Mouse (Mus musculus): ENCODE results near the gene Prcd.
"Not testable (repeated sequence)": the region's sequence is repeated elsewhere in the genome, so short reads cannot be mapped to it uniquely, and the experiment has no call there.

Prcd gene

GRCm38 (mm10) chr11:116653234-116653633 is at the start of gene Prcd:
Gene Prcd, plus strand, starts transcription at chr11:116653534.
- no peak for DNase-seq (ENCODE audit: low spot score in 2 of 2)

GRCm38 (mm10) chr11:116604097-116604496 is 49.2 kb upstream of the Prcd start:
- DNase-seq (ENCODE audit: low spot score in 2 of 2): no peak

- no peak for DNase-seq (ENCODE audit: low spot score in 2 of 2)
These were observed 45.6 kb upstream of the Prcd start for GRCm38 (mm10) chr11:116607717-116608116.

- no peak for DNase-seq (ENCODE audit: low spot score in 2 of 2)
These were observed 43.2 kb upstream of the Prcd start for GRCm38 (mm10) chr11:116609965-116610630.

- not testable (repeated sequence) for DNase-seq (ENCODE audit: low spot score in 2 of 2)
These were observed 42.2 kb upstream of the Prcd start for GRCm38 (mm10) chr11:116611168-116611567.

- DNase-seq (ENCODE audit: low spot score in 2 of 2): no peak
These were observed 41.5 kb upstream of the Prcd start for GRCm38 (mm10) chr11:116611883-116612282.

- DNase-seq (ENCODE audit: low spot score in 2 of 2): no peak
These were observed 40.8 kb upstream of the Prcd start for GRCm38 (mm10) chr11:116612554-116612953.

GRCm38 (mm10) chr11:116613234-116613633 is 40.1 kb upstream of the Prcd start:
- DNase-seq (ENCODE audit: low spot score in 2 of 2): no peak

- no peak for DNase-seq (ENCODE audit: low spot score in 2 of 2)
These were observed 37.4 kb upstream of the Prcd start for GRCm38 (mm10) chr11:116615735-116616437.

- DNase-seq (ENCODE audit: low spot score in 2 of 2): no peak
These were observed 36.8 kb upstream of the Prcd start for GRCm38 (mm10) chr11:116616438-116617118.

GRCm38 (mm10) chr11:116617641-116618040 is 35.7 kb upstream of the Prcd start:
- no peak for DNase-seq (ENCODE audit: low spot score in 2 of 2)

- DNase-seq (ENCODE audit: low spot score in 2 of 2): no peak
These were observed 34.7 kb upstream of the Prcd start for GRCm38 (mm10) chr11:116618666-116619065.

GRCm38 (mm10) chr11:116619156-116619555 is 34.2 kb upstream of the Prcd start:
- no peak for DNase-seq (ENCODE audit: low spot score in 2 of 2)

- no peak for DNase-seq (ENCODE audit: low spot score in 2 of 2)
These were observed 33.8 kb upstream of the Prcd start for GRCm38 (mm10) chr11:116619561-116619960.

GRCm38 (mm10) chr11:116620073-116620472 is 33.3 kb upstream of the Prcd start:
- no peak for DNase-seq (ENCODE audit: low spot score in 2 of 2)

GRCm38 (mm10) chr11:116620559-116621253 is 32.6 kb upstream of the Prcd start:
- no peak for DNase-seq (ENCODE audit: low spot score in 2 of 2)

- DNase-seq (ENCODE audit: low spot score in 2 of 2): peak in 1 of 2 experiments; percentile 38
These were observed 32.1 kb upstream of the Prcd start for GRCm38 (mm10) chr11:116621258-116621704.

GRCm38 (mm10) chr11:116623281-116624124 is 29.8 kb upstream of the Prcd start:
- no peak for DNase-seq (ENCODE audit: low spot score in 2 of 2)

- DNase-seq (ENCODE audit: low spot score in 2 of 2): no peak
These were observed 29.1 kb upstream of the Prcd start for GRCm38 (mm10) chr11:116624131-116624832.
